Mouse (Mus musculus) MEL (cell line): ENCODE measurements at regions not wholly inside any gene's neighbourhood (a gene's known extent, or its start where the extent isn't known, plus 50 kb on each side); places are given as distances from the start of the nearest gene placed in this dataset.

Source experiments
- DNase-seq: peaks from one replicate; pipeline ENCODE4 v3.0.0; 2011; ENCODE audit warnings: low read depth, low spot score
- H3K27ac ChIP-seq: 2 replicates; pipeline ENCODE4 v1.5.1; 2012; ENCODE audit warnings: low read depth, mild to moderate bottlenecking, control low read depth, low read length, moderate library complexity; ENCODE audit not compliant: control insufficient read depth
- H3K27me3 ChIP-seq, 2 experiments: fragments of 150-350 bp in 1 of 2; sonication (generic) in 1 of 2; 2 replicates each; pipeline ENCODE4 v1.6.1; 2012; ENCODE audit warnings: low read length in 2 of 2, mild to moderate bottlenecking in 2 of 2, improper control_type of control experiment in 1 of 2, moderate library complexity in 1 of 2; ENCODE audit not compliant: insufficient read depth in 2 of 2, control insufficient read depth in 1 of 2
- H3K36me3 ChIP-seq, 2 experiments: 2 replicates each; pipeline ENCODE4 v1.6.1; 2012 to 2014; ENCODE audit warnings: low read length in 2 of 2, improper control_type of control experiment in 1 of 2, inconsistent platforms in 1 of 2, mild to moderate bottlenecking in 1 of 2; ENCODE audit not compliant: insufficient read depth in 2 of 2, control insufficient read depth in 1 of 2
- H3K4me1 ChIP-seq, 2 experiments: fragments of 150-350 bp in 1 of 2; sonication (generic) in 1 of 2; 2 replicates each; pipeline ENCODE4 v1.6.1; 2012; ENCODE audit warnings: low read length in 2 of 2, improper control_type of control experiment in 1 of 2, mild to moderate bottlenecking in 1 of 2; ENCODE audit not compliant: insufficient read depth in 2 of 2, control insufficient read depth in 1 of 2
- H3K4me3 ChIP-seq, 2 experiments: fragments of 150-350 bp in 1 of 2; sonication (generic) in 1 of 2; 2 replicates each; pipeline ENCODE4 v1.5.1; 2012; ENCODE audit warnings: low read depth in 2 of 2, low read length in 2 of 2, mild to moderate bottlenecking in 2 of 2, moderate library complexity in 2 of 2, control low read depth in 1 of 2, improper control_type of control experiment in 1 of 2; ENCODE audit not compliant: control insufficient read depth in 1 of 2, insufficient read depth in 1 of 2
- H3K79me2 ChIP-seq: 2 replicates; pipeline ENCODE4 v1.6.1; 2012; ENCODE audit warnings: mild to moderate bottlenecking, low read length, moderate library complexity; ENCODE audit not compliant: control insufficient read depth, poor library complexity, insufficient read depth
- H3K9ac ChIP-seq: 2 replicates; pipeline ENCODE4 v1.6.1; 2012; ENCODE audit warnings: low read depth, mild to moderate bottlenecking, control low read depth, low read length, moderate library complexity; ENCODE audit not compliant: control insufficient read depth, poor library complexity, severe bottlenecking
- H3K9me3 ChIP-seq: fragments of 150-350 bp; sonication (generic); replicated peaks from 2 replicates; pipeline ENCODE4 v1.6.1; 2012; ENCODE audit warnings: mild to moderate bottlenecking, low read length, improper control_type of control experiment, moderate library complexity; ENCODE audit not compliant: insufficient read depth
- CHD1 ChIP-seq: IDR thresholded peaks from 2 replicates; pipeline ENCODE4 v1.6.1; 2012; ENCODE audit warnings: low read depth, mild to moderate bottlenecking, inconsistent platforms, low read length, improper control_type of control experiment
- E2F4 ChIP-seq: IDR thresholded peaks from 2 replicates; pipeline ENCODE4 v1.6.1; 2011; ENCODE audit warnings: low read depth, low read length, improper control_type of control experiment, borderline replicate concordance
- ETS1 ChIP-seq: IDR thresholded peaks from 2 replicates; pipeline ENCODE4 v1.6.1; 2012; ENCODE audit warnings: low read depth, mild to moderate bottlenecking, inconsistent platforms, low read length, improper control_type of control experiment, moderate library complexity
- HCFC1 ChIP-seq: IDR thresholded peaks from 2 replicates; pipeline ENCODE4 v1.6.1; 2012; ENCODE audit warnings: low read depth, mild to moderate bottlenecking, inconsistent platforms, low read length, improper control_type of control experiment, moderate library complexity
- JUND ChIP-seq: IDR thresholded peaks from 2 replicates; pipeline ENCODE4 v1.6.1; 2011; ENCODE audit warnings: low read depth, mild to moderate bottlenecking, improper control_type of control experiment, low read length
- MAFK ChIP-seq: IDR thresholded peaks from 2 replicates; pipeline ENCODE4 v1.6.1; 2011; ENCODE audit warnings: low read depth, mild to moderate bottlenecking, low read length, improper control_type of control experiment, borderline replicate concordance
- MAX ChIP-seq: IDR thresholded peaks from 2 replicates; pipeline ENCODE4 v1.6.1; 2011; ENCODE audit warnings: low read length, improper control_type of control experiment
- MYB ChIP-seq: IDR thresholded peaks from 2 replicates; pipeline ENCODE4 v1.6.1; 2011; ENCODE audit warnings: mild to moderate bottlenecking, low read depth, low read length, improper control_type of control experiment
- POLR2A ChIP-seq, 2 experiments: IDR thresholded peaks; 2 replicates each; pipeline ENCODE4 v1.6.1; 2011 to 2012; ENCODE audit warnings: low read length in 2 of 2, mild to moderate bottlenecking in 2 of 2, control low read depth in 1 of 2, improper control_type of control experiment in 1 of 2, low read depth in 1 of 2, moderate library complexity in 1 of 2; ENCODE audit not compliant: control insufficient read depth in 1 of 2, insufficient read depth in 1 of 2, poor library complexity in 1 of 2
- POLR2AphosphoS5 ChIP-seq: IDR thresholded peaks from 2 replicates; pipeline ENCODE4 v1.6.1; 2012; ENCODE audit warnings: low read depth, borderline replicate concordance, mild to moderate bottlenecking, inconsistent platforms, low read length, moderate library complexity, mixed read lengths
- RAD21 ChIP-seq: IDR thresholded peaks from 2 replicates; pipeline ENCODE4 v1.6.1; 2011; ENCODE audit warnings: mild to moderate bottlenecking, low read depth, low read length, improper control_type of control experiment
- SMC3 ChIP-seq: IDR thresholded peaks from 2 replicates; pipeline ENCODE4 v1.6.1; 2011; ENCODE audit warnings: low read depth, low read length, improper control_type of control experiment
- USF2 ChIP-seq, 2 experiments: IDR thresholded peaks; 2 replicates each; pipeline ENCODE4 v1.6.1; 2011 to 2012; ENCODE audit warnings: improper control_type of control experiment in 2 of 2, low read length in 2 of 2, borderline replicate concordance in 1 of 2, inconsistent platforms in 1 of 2, low read depth in 1 of 2, mild to moderate bottlenecking in 1 of 2; ENCODE audit not compliant: insufficient read depth in 1 of 2
- ZMIZ1 ChIP-seq: IDR thresholded peaks from 2 replicates; pipeline ENCODE4 v1.6.1; 2012; ENCODE audit warnings: low read depth, mild to moderate bottlenecking, inconsistent platforms, low read length, improper control_type of control experiment, moderate library complexity

- no peak for TF ChIP-seq POLR2A (IDR thresholded peaks at IDR 0.05; ENCODE audit: control insufficient read depth in 1 of 2, insufficient read depth in 1 of 2, low read depth in 1 of 2, low read length in 2 of 2, poor library complexity in 1 of 2)
These were observed 90.6 kb upstream of the Slc22a12 start (continued) for GRCm38 (mm10) chr19:6633400-6633799.

- DNase-seq = no peak
- H3K79me2 ChIP-seq = no peaks in the 10 kb centered on the region
- no peaks in the 10 kb centered on the region for H3K27me3 ChIP-seq
- no peaks in the 10 kb centered on the region for H3K4me1 ChIP-seq
- no peak overlapping the region for H3K9ac ChIP-seq
- H3K9me3 ChIP-seq = no peaks in the 10 kb centered on the region
- H3K4me3 ChIP-seq = no peak overlapping the region
- no peak for TF ChIP-seq POLR2AphosphoS5
- TF ChIP-seq SMC3 = no peak
- TF ChIP-seq CHD1 = no peak
- no peak for TF ChIP-seq E2F4
- TF ChIP-seq RAD21 = no peak
- no peak for TF ChIP-seq MAX
- no peak for TF ChIP-seq ETS1
- TF ChIP-seq, all 39 proteins: peak for 0
- H3K27ac ChIP-seq = no peak overlapping the region
- no peaks in the 10 kb centered on the region for H3K36me3 ChIP-seq
These were observed 89.0 kb upstream of the Slc22a12 start for GRCm38 (mm10) chr19:6631817-6632216.

- H3K36me3 ChIP-seq = no peaks in the 10 kb centered on the region
- H3K27me3 ChIP-seq = no peaks in the 10 kb centered on the region
- H3K9me3 ChIP-seq = no peaks in the 10 kb centered on the region
- no peaks in the 10 kb centered on the region for H3K79me2 ChIP-seq
- no peak for DNase-seq
- no peak overlapping the region for H3K9ac ChIP-seq
- H3K27ac ChIP-seq = no peak overlapping the region
- no peaks in the 10 kb centered on the region for H3K4me1 ChIP-seq
- no peak for TF ChIP-seq USF2 (IDR thresholded peaks at IDR 0.05; ENCODE audit: borderline replicate concordance in 1 of 2, insufficient read depth in 1 of 2, low read depth in 1 of 2, low read length in 2 of 2)
- H3K4me3 ChIP-seq = no peak overlapping the region
These were observed 87.7 kb upstream of the Slc22a12 start for GRCm38 (mm10) chr19:6630613-6630940.

- no peak overlapping the region for H3K9ac ChIP-seq
- no peaks in the 10 kb centered on the region for H3K27me3 ChIP-seq
- H3K36me3 ChIP-seq = no peaks in the 10 kb centered on the region
- H3K4me3 ChIP-seq = no peak overlapping the region
- H3K4me1 ChIP-seq = no peaks in the 10 kb centered on the region
- DNase-seq = no peak
- no peak overlapping the region for H3K27ac ChIP-seq
- TF ChIP-seq MYB (no peak), HCFC1 (no peak), USF2 (IDR thresholded peaks at IDR 0.05; ENCODE audit: borderline replicate concordance in 1 of 2, insufficient read depth in 1 of 2, low read depth in 1 of 2, low read length in 2 of 2) (no peak), SMC3 (no peak), MAFK (no peak), JUND (no peak), ZMIZ1 (no peak)
- H3K79me2 ChIP-seq = no peaks in the 10 kb centered on the region
- H3K9me3 ChIP-seq = no peaks in the 10 kb centered on the region
These were observed 87.2 kb upstream of the Slc22a12 start for GRCm38 (mm10) chr19:6629911-6630612.
